Mouse (Mus musculus) MEL (cell line): ENCODE measurements around the gene 1700123O20Rik. TPM values are rescaled to one million over a fixed set of nuclear protein-coding genes. Genes with fewer than 3 reads are reported as not detected.
A peak's percentile ranks its signal among the peaks of the same experiment; 100 is the strongest.

Experiments used
- DNase-seq: peaks from one replicate; pipeline ENCODE4 v3.0.0; 2011; ENCODE audit warnings: low read depth, low spot score
- H3K27ac ChIP-seq: 2 replicates; pipeline ENCODE4 v1.5.1; 2012; ENCODE audit warnings: low read depth, mild to moderate bottlenecking, control low read depth, low read length, moderate library complexity; ENCODE audit not compliant: control insufficient read depth
- H3K27me3 ChIP-seq, 2 experiments: fragments of 150-350 bp in 1 of 2; sonication (generic) in 1 of 2; 2 replicates each; pipeline ENCODE4 v1.6.1; 2012; ENCODE audit warnings: low read length in 2 of 2, mild to moderate bottlenecking in 2 of 2, improper control_type of control experiment in 1 of 2, moderate library complexity in 1 of 2; ENCODE audit not compliant: insufficient read depth in 2 of 2, control insufficient read depth in 1 of 2
- H3K36me3 ChIP-seq, 2 experiments: 2 replicates each; pipeline ENCODE4 v1.6.1; 2012 to 2014; ENCODE audit warnings: low read length in 2 of 2, improper control_type of control experiment in 1 of 2, inconsistent platforms in 1 of 2, mild to moderate bottlenecking in 1 of 2; ENCODE audit not compliant: insufficient read depth in 2 of 2, control insufficient read depth in 1 of 2
- H3K4me1 ChIP-seq, 2 experiments: fragments of 150-350 bp in 1 of 2; sonication (generic) in 1 of 2; 2 replicates each; pipeline ENCODE4 v1.6.1; 2012; ENCODE audit warnings: low read length in 2 of 2, improper control_type of control experiment in 1 of 2, mild to moderate bottlenecking in 1 of 2; ENCODE audit not compliant: insufficient read depth in 2 of 2, control insufficient read depth in 1 of 2
- H3K4me3 ChIP-seq, 2 experiments: fragments of 150-350 bp in 1 of 2; sonication (generic) in 1 of 2; 2 replicates each; pipeline ENCODE4 v1.5.1; 2012; ENCODE audit warnings: low read depth in 2 of 2, low read length in 2 of 2, mild to moderate bottlenecking in 2 of 2, moderate library complexity in 2 of 2, control low read depth in 1 of 2, improper control_type of control experiment in 1 of 2; ENCODE audit not compliant: control insufficient read depth in 1 of 2, insufficient read depth in 1 of 2
- H3K79me2 ChIP-seq: 2 replicates; pipeline ENCODE4 v1.6.1; 2012; ENCODE audit warnings: mild to moderate bottlenecking, low read length, moderate library complexity; ENCODE audit not compliant: control insufficient read depth, poor library complexity, insufficient read depth
- H3K9ac ChIP-seq: 2 replicates; pipeline ENCODE4 v1.6.1; 2012; ENCODE audit warnings: low read depth, mild to moderate bottlenecking, control low read depth, low read length, moderate library complexity; ENCODE audit not compliant: control insufficient read depth, poor library complexity, severe bottlenecking
- H3K9me3 ChIP-seq: fragments of 150-350 bp; sonication (generic); replicated peaks from 2 replicates; pipeline ENCODE4 v1.6.1; 2012; ENCODE audit warnings: mild to moderate bottlenecking, low read length, improper control_type of control experiment, moderate library complexity; ENCODE audit not compliant: insufficient read depth
- BHLHE40 ChIP-seq: IDR thresholded peaks from 2 replicates; pipeline ENCODE4 v1.6.1; 2012; ENCODE audit warnings: low read depth, mild to moderate bottlenecking, inconsistent platforms, low read length, improper control_type of control experiment, borderline replicate concordance
- CHD1 ChIP-seq: IDR thresholded peaks from 2 replicates; pipeline ENCODE4 v1.6.1; 2012; ENCODE audit warnings: low read depth, mild to moderate bottlenecking, inconsistent platforms, low read length, improper control_type of control experiment
- EP300 ChIP-seq, 2 experiments: IDR thresholded peaks; 2 replicates each; pipeline ENCODE4 v1.6.1; 2011; ENCODE audit warnings: improper control_type of control experiment in 2 of 2, low read length in 2 of 2, low read depth in 1 of 2, mild to moderate bottlenecking in 1 of 2
- ETS1 ChIP-seq: IDR thresholded peaks from 2 replicates; pipeline ENCODE4 v1.6.1; 2012; ENCODE audit warnings: low read depth, mild to moderate bottlenecking, inconsistent platforms, low read length, improper control_type of control experiment, moderate library complexity
- GABPA ChIP-seq: IDR thresholded peaks from 2 replicates; pipeline ENCODE4 v1.6.1; 2012; ENCODE audit warnings: low read depth, mild to moderate bottlenecking, inconsistent platforms, low read length, improper control_type of control experiment, moderate library complexity
- GATA1 ChIP-seq: IDR thresholded peaks from 2 replicates; pipeline ENCODE4 v1.6.1; 2011; ENCODE audit warnings: low read depth, low read length, improper control_type of control experiment
- HCFC1 ChIP-seq: IDR thresholded peaks from 2 replicates; pipeline ENCODE4 v1.6.1; 2012; ENCODE audit warnings: low read depth, mild to moderate bottlenecking, inconsistent platforms, low read length, improper control_type of control experiment, moderate library complexity
- JUND ChIP-seq: IDR thresholded peaks from 2 replicates; pipeline ENCODE4 v1.6.1; 2011; ENCODE audit warnings: low read depth, mild to moderate bottlenecking, improper control_type of control experiment, low read length
- MAFK ChIP-seq: IDR thresholded peaks from 2 replicates; pipeline ENCODE4 v1.6.1; 2011; ENCODE audit warnings: low read depth, mild to moderate bottlenecking, low read length, improper control_type of control experiment, borderline replicate concordance
- MAX ChIP-seq: IDR thresholded peaks from 2 replicates; pipeline ENCODE4 v1.6.1; 2011; ENCODE audit warnings: low read length, improper control_type of control experiment
- MAZ ChIP-seq: IDR thresholded peaks from 2 replicates; pipeline ENCODE4 v1.6.1; 2012; ENCODE audit warnings: low read depth, mild to moderate bottlenecking, inconsistent platforms, low read length, improper control_type of control experiment
- MEF2A ChIP-seq: IDR thresholded peaks from 2 replicates; pipeline ENCODE4 v1.6.1; 2014; ENCODE audit warnings: low read depth, mild to moderate bottlenecking, inconsistent platforms, low read length, improper control_type of control experiment; ENCODE audit not compliant: poor library complexity, insufficient replicate concordance, severe bottlenecking; ENCODE audit errors: extremely low read depth
- MXI1 ChIP-seq: IDR thresholded peaks from 2 replicates; pipeline ENCODE4 v1.6.1; 2011; ENCODE audit warnings: mild to moderate bottlenecking, low read depth, low read length, improper control_type of control experiment
- MYB ChIP-seq: IDR thresholded peaks from 2 replicates; pipeline ENCODE4 v1.6.1; 2011; ENCODE audit warnings: mild to moderate bottlenecking, low read depth, low read length, improper control_type of control experiment
- MYC ChIP-seq: IDR thresholded peaks from 2 replicates; pipeline ENCODE4 v1.6.1; 2011; ENCODE audit warnings: low read depth, mild to moderate bottlenecking, low read length, improper control_type of control experiment, moderate library complexity
- NELFE ChIP-seq: IDR thresholded peaks from 2 replicates; pipeline ENCODE4 v1.6.1; 2011; ENCODE audit warnings: low read depth, low read length, improper control_type of control experiment
- RCOR1 ChIP-seq: IDR thresholded peaks from 2 replicates; pipeline ENCODE4 v1.6.1; 2012; ENCODE audit warnings: low read depth, mild to moderate bottlenecking, inconsistent platforms, low read length, improper control_type of control experiment
- SIN3A ChIP-seq: IDR thresholded peaks from 2 replicates; pipeline ENCODE4 v1.6.1; 2012; ENCODE audit warnings: low read length, improper control_type of control experiment, inconsistent platforms
- SMC3 ChIP-seq: IDR thresholded peaks from 2 replicates; pipeline ENCODE4 v1.6.1; 2011; ENCODE audit warnings: low read depth, low read length, improper control_type of control experiment
- TAL1 ChIP-seq: IDR thresholded peaks from 2 replicates; pipeline ENCODE4 v1.6.1; 2012; ENCODE audit warnings: mild to moderate bottlenecking, inconsistent platforms, low read length, moderate library complexity, mixed read lengths
- TBP ChIP-seq: IDR thresholded peaks from 2 replicates; pipeline ENCODE4 v1.8.0; 2011; ENCODE audit warnings: low read depth, low read length, improper control_type of control experiment
- TCF12 ChIP-seq: IDR thresholded peaks from 2 replicates; pipeline ENCODE4 v1.6.1; 2014; ENCODE audit warnings: low read depth, mild to moderate bottlenecking, inconsistent platforms, low read length, improper control_type of control experiment, moderate library complexity
- USF1 ChIP-seq: IDR thresholded peaks from 2 replicates; pipeline ENCODE4 v1.6.1; 2014; ENCODE audit warnings: low read depth, mild to moderate bottlenecking, inconsistent platforms, low read length, improper control_type of control experiment, moderate library complexity
- ZNF384 ChIP-seq: IDR thresholded peaks from 2 replicates; pipeline ENCODE4 v1.6.1; 2012; ENCODE audit warnings: low read depth, mild to moderate bottlenecking, inconsistent platforms, low read length, improper control_type of control experiment
- polyA plus RNA-seq, 2 experiments: library from polyadenylated mRNA; stranded (reverse) in 1 of 2; unstranded in 1 of 2; fragments of >175 nt in 1 of 2; fragments of >200 nt in 1 of 2; gene quantifications; 2 replicates each; pipeline versions ENCODE4 v1.2.1 to v1.2.4; 2012; ENCODE audit warnings: low replicate concordance in 2 of 2, low read depth in 1 of 2; ENCODE audit not compliant: insufficient read length in 2 of 2, insufficient read depth in 1 of 2, missing spikeins in 1 of 2
- total RNA-seq: library from RNA; depleted of rRNA; stranded (reverse); fragments of 300-350 nt; gene quantifications from 2 replicates; pipeline ENCODE4 v1.2.3, GENCODE M21; 2012

The 1700123O20Rik gene
- total and polyA plus RNA-seq, 3 experiments = 44.2 to 72.8 TPM; not detected in 1

DNA sequence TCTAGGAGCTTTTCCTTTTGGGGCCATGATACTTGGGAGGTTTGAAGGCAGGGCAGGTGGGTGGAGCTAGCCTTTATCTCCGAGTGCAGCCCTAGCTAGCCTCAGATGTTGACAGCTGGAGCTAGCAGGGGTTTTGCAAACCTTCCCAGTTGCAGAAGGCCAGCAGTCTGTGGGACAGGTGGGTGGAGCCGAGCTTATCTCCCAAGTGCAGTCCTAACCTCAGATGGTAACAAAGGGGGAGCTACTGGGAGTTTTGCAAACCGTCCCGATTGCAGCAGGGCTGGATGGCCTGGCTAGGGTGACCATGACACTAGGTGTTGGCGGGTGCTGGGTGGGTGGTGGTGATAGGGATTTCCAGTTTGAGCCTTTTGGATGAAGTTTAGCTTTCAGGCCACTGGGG is 19.8 kb downstream of the 1700123O20Rik start:
- H3K4me1 ChIP-seq = peaks cover 11 to 35% of the 10 kb centered on the region in 2 experiments
- peak; percentile 97 for DNase-seq
- H3K4me3 ChIP-seq = no peak overlapping the region
- TF ChIP-seq NELFE (no peak), MYB (peak; percentile 81), GATA1 (peak; percentile 96), TAL1 (peak; percentile 99), JUND (peak; percentile 23; the same call in 1 of the 2 replicates), HCFC1 (0 out of 2 replicates have a peak, but pooled peaks have one; percentile 32), SMC3 (no peak), MEF2A (no peak), GABPA (no peak), BHLHE40 (peak; percentile 44; the same call in 1 of the 2 replicates), MAX (0 out of 2 replicates have a peak, but pooled peaks have one; percentile 10), MXI1 (peak; percentile 25; the same call in 1 of the 2 replicates), TCF12 (peak; percentile 100), RCOR1 (peak; percentile 99), TBP (0 out of 2 replicates have a peak, but pooled peaks have one; percentile 10), MAZ (peak; percentile 86), EP300 (IDR thresholded peaks at IDR 0.05; ENCODE audit: low read depth in 1 of 2, low read length in 2 of 2) (peak; percentile 88 to 98), USF1 (no peak), ZNF384 (no peak), MYC (0 out of 2 replicates have a peak, but pooled peaks have one; percentile 26), SIN3A (peak; percentile 88), MAFK (peak; percentile 68; the same call in 1 of the 2 replicates), ETS1 (peak; percentile 97), CHD1 (no peak)
- TF ChIP-seq, all 39 proteins: peak for 17
- Histone ChIP-seq H3K27ac (peak overlapping the region; percentile 3; the same call in 1 of the 2 replicates), H3K79me2 (no peaks in the 10 kb centered on the region), H3K27me3 (peaks cover 3% of the 10 kb centered on the region in 2 experiments; a peak in 2 of 4 replicates), H3K9me3 (no peaks in the 10 kb centered on the region), H3K36me3 (peaks cover 0 to 16% of the 10 kb centered on the region in 2 experiments; a peak in 2 of 4 replicates), H3K9ac (no peak overlapping the region)
